Mouse (Mus musculus) MEL (cell line): ENCODE data around the gene Usp25. TPM values are rescaled to one million over a fixed set of nuclear protein-coding genes. Genes with fewer than 3 reads are reported as not detected.

Experiments
- DNase-seq: peaks from one replicate; pipeline ENCODE4 v3.0.0; 2011; ENCODE audit warnings: low read depth, low spot score
- H3K27ac ChIP-seq: 2 replicates; pipeline ENCODE4 v1.5.1; 2012; ENCODE audit warnings: low read depth, mild to moderate bottlenecking, control low read depth, low read length, moderate library complexity; ENCODE audit not compliant: control insufficient read depth
- H3K27me3 ChIP-seq, 2 experiments: fragments of 150-350 bp in 1 of 2; sonication (generic) in 1 of 2; 2 replicates each; pipeline ENCODE4 v1.6.1; 2012; ENCODE audit warnings: low read length in 2 of 2, mild to moderate bottlenecking in 2 of 2, improper control_type of control experiment in 1 of 2, moderate library complexity in 1 of 2; ENCODE audit not compliant: insufficient read depth in 2 of 2, control insufficient read depth in 1 of 2
- H3K36me3 ChIP-seq, 2 experiments: 2 replicates each; pipeline ENCODE4 v1.6.1; 2012 to 2014; ENCODE audit warnings: low read length in 2 of 2, improper control_type of control experiment in 1 of 2, inconsistent platforms in 1 of 2, mild to moderate bottlenecking in 1 of 2; ENCODE audit not compliant: insufficient read depth in 2 of 2, control insufficient read depth in 1 of 2
- H3K4me1 ChIP-seq, 2 experiments: fragments of 150-350 bp in 1 of 2; sonication (generic) in 1 of 2; 2 replicates each; pipeline ENCODE4 v1.6.1; 2012; ENCODE audit warnings: low read length in 2 of 2, improper control_type of control experiment in 1 of 2, mild to moderate bottlenecking in 1 of 2; ENCODE audit not compliant: insufficient read depth in 2 of 2, control insufficient read depth in 1 of 2
- H3K4me3 ChIP-seq, 2 experiments: fragments of 150-350 bp in 1 of 2; sonication (generic) in 1 of 2; 2 replicates each; pipeline ENCODE4 v1.5.1; 2012; ENCODE audit warnings: low read depth in 2 of 2, low read length in 2 of 2, mild to moderate bottlenecking in 2 of 2, moderate library complexity in 2 of 2, control low read depth in 1 of 2, improper control_type of control experiment in 1 of 2; ENCODE audit not compliant: control insufficient read depth in 1 of 2, insufficient read depth in 1 of 2
- H3K79me2 ChIP-seq: 2 replicates; pipeline ENCODE4 v1.6.1; 2012; ENCODE audit warnings: mild to moderate bottlenecking, low read length, moderate library complexity; ENCODE audit not compliant: control insufficient read depth, poor library complexity, insufficient read depth
- H3K9ac ChIP-seq: 2 replicates; pipeline ENCODE4 v1.6.1; 2012; ENCODE audit warnings: low read depth, mild to moderate bottlenecking, control low read depth, low read length, moderate library complexity; ENCODE audit not compliant: control insufficient read depth, poor library complexity, severe bottlenecking
- H3K9me3 ChIP-seq: fragments of 150-350 bp; sonication (generic); replicated peaks from 2 replicates; pipeline ENCODE4 v1.6.1; 2012; ENCODE audit warnings: mild to moderate bottlenecking, low read length, improper control_type of control experiment, moderate library complexity; ENCODE audit not compliant: insufficient read depth
- CHD1 ChIP-seq: IDR thresholded peaks from 2 replicates; pipeline ENCODE4 v1.6.1; 2012; ENCODE audit warnings: low read depth, mild to moderate bottlenecking, inconsistent platforms, low read length, improper control_type of control experiment
- EP300 ChIP-seq, 2 experiments: IDR thresholded peaks; 2 replicates each; pipeline ENCODE4 v1.6.1; 2011; ENCODE audit warnings: improper control_type of control experiment in 2 of 2, low read length in 2 of 2, low read depth in 1 of 2, mild to moderate bottlenecking in 1 of 2
- ETS1 ChIP-seq: IDR thresholded peaks from 2 replicates; pipeline ENCODE4 v1.6.1; 2012; ENCODE audit warnings: low read depth, mild to moderate bottlenecking, inconsistent platforms, low read length, improper control_type of control experiment, moderate library complexity
- GATA1 ChIP-seq: IDR thresholded peaks from 2 replicates; pipeline ENCODE4 v1.6.1; 2011; ENCODE audit warnings: low read depth, low read length, improper control_type of control experiment
- JUND ChIP-seq: IDR thresholded peaks from 2 replicates; pipeline ENCODE4 v1.6.1; 2011; ENCODE audit warnings: low read depth, mild to moderate bottlenecking, improper control_type of control experiment, low read length
- MYB ChIP-seq: IDR thresholded peaks from 2 replicates; pipeline ENCODE4 v1.6.1; 2011; ENCODE audit warnings: mild to moderate bottlenecking, low read depth, low read length, improper control_type of control experiment
- POLR2AphosphoS5 ChIP-seq: IDR thresholded peaks from 2 replicates; pipeline ENCODE4 v1.6.1; 2012; ENCODE audit warnings: low read depth, borderline replicate concordance, mild to moderate bottlenecking, inconsistent platforms, low read length, moderate library complexity, mixed read lengths
- RCOR1 ChIP-seq: IDR thresholded peaks from 2 replicates; pipeline ENCODE4 v1.6.1; 2012; ENCODE audit warnings: low read depth, mild to moderate bottlenecking, inconsistent platforms, low read length, improper control_type of control experiment
- USF1 ChIP-seq: IDR thresholded peaks from 2 replicates; pipeline ENCODE4 v1.6.1; 2014; ENCODE audit warnings: low read depth, mild to moderate bottlenecking, inconsistent platforms, low read length, improper control_type of control experiment, moderate library complexity
- USF2 ChIP-seq, 2 experiments: IDR thresholded peaks; 2 replicates each; pipeline ENCODE4 v1.6.1; 2011 to 2012; ENCODE audit warnings: improper control_type of control experiment in 2 of 2, low read length in 2 of 2, borderline replicate concordance in 1 of 2, inconsistent platforms in 1 of 2, low read depth in 1 of 2, mild to moderate bottlenecking in 1 of 2; ENCODE audit not compliant: insufficient read depth in 1 of 2
- ZNF384 ChIP-seq: IDR thresholded peaks from 2 replicates; pipeline ENCODE4 v1.6.1; 2012; ENCODE audit warnings: low read depth, mild to moderate bottlenecking, inconsistent platforms, low read length, improper control_type of control experiment
- polyA plus RNA-seq, 2 experiments: library from polyadenylated mRNA; stranded (reverse) in 1 of 2; unstranded in 1 of 2; fragments of >175 nt in 1 of 2; fragments of >200 nt in 1 of 2; gene quantifications; 2 replicates each; pipeline versions ENCODE4 v1.2.1 to v1.2.4; 2012; ENCODE audit warnings: low replicate concordance in 2 of 2, low read depth in 1 of 2; ENCODE audit not compliant: insufficient read length in 2 of 2, insufficient read depth in 1 of 2, missing spikeins in 1 of 2
- total RNA-seq: library from RNA; depleted of rRNA; stranded (reverse); fragments of 300-350 nt; gene quantifications from 2 replicates; pipeline ENCODE4 v1.2.3, GENCODE M21; 2012

Usp25 gene
- total and polyA plus RNA-seq, 3 experiments: 43.0 to 45.6 TPM; not detected in 1

GRCm38 (mm10) chr16:76987711-76988110 is 25.8 kb upstream of the Usp25 start:
- Histone ChIP-seq H3K9me3 (no peaks in the 10 kb centered on the region), H3K36me3 (no peaks in the 10 kb centered on the region), H3K4me1 (no peaks in the 10 kb centered on the region), H3K27me3 (peaks cover 0 to 1% of the 10 kb centered on the region in 2 experiments; a peak in 1 of 4 replicates), H3K4me3 (no peak overlapping the region), H3K79me2 (no peaks in the 10 kb centered on the region), H3K27ac (no peak overlapping the region), H3K9ac (no peak overlapping the region)
- DNase-seq: no peak
- TF ChIP-seq ETS1: no peak
- TF ChIP-seq MYB: no peak
- TF ChIP-seq GATA1: no peak
- no peak for TF ChIP-seq ZNF384

GRCm38 (mm10) chr16:77003900-77004299 is 9.6 kb upstream of the Usp25 start:
- no peak for TF ChIP-seq USF2 (IDR thresholded peaks at IDR 0.05; ENCODE audit: borderline replicate concordance in 1 of 2, insufficient read depth in 1 of 2, low read depth in 1 of 2, low read length in 2 of 2)
- TF ChIP-seq GATA1: no peak
- no peak for TF ChIP-seq JUND
- TF ChIP-seq POLR2AphosphoS5: no peak
- TF ChIP-seq RCOR1: no peak
- TF ChIP-seq ZNF384: no peak
- no peak for TF ChIP-seq EP300 (IDR thresholded peaks at IDR 0.05; ENCODE audit: low read depth in 1 of 2, low read length in 2 of 2)
- H3K4me3 ChIP-seq: no peak overlapping the region
- no peak overlapping the region for H3K27ac ChIP-seq
- no peak overlapping the region for H3K9ac ChIP-seq
- H3K36me3 ChIP-seq: peaks cover 0 to 2% of the 10 kb centered on the region in 2 experiments; a peak in 2 of 4 replicates
- no peaks in the 10 kb centered on the region for H3K9me3 ChIP-seq
- peaks cover 0 to 1% of the 10 kb centered on the region in 2 experiments; a peak in 2 of 4 replicates for H3K4me1 ChIP-seq
- H3K27me3 ChIP-seq: no peaks in the 10 kb centered on the region; a peak in 1 of 4 replicates
- no peak for DNase-seq
- H3K79me2 ChIP-seq: no peaks in the 10 kb centered on the region

DNA sequence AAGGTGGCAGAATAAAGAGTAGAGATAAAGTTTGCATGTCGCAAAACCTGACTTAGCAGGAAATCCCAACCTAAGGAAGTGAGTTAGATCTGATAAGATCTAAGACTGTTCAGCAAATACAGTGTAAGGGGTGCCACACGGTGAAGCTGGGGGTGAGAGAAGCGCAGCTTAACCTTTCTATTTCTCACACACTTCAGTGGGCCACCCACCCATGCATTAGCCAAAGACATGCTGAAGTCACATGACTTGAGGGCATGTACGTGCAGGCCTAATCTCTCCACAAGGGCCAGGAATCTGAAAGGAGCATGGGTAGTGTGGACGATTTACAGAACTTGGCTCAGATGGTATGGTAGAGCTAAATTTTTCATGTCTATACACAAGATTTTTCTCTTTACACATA is 4.3 kb upstream of the Usp25 start:
- peak; percentile 12 for DNase-seq
- Histone ChIP-seq H3K27me3 (no peaks in the 10 kb centered on the region), H3K27ac (no peak overlapping the region), H3K4me1 (peaks cover 0 to 5% of the 10 kb centered on the region in 2 experiments; a peak in 3 of 4 replicates), H3K36me3 (peaks cover 0 to 7% of the 10 kb centered on the region in 2 experiments; a peak in 2 of 4 replicates), H3K79me2 (peaks cover 6% of the 10 kb centered on the region)
- TF ChIP-seq CHD1 (no peak), USF1 (peak; percentile 54; the same call in 1 of the 2 replicates), GATA1 (0 out of 2 replicates have a peak, but pooled peaks have one; percentile 18)
- TF ChIP-seq, all 39 proteins: peak for 2
- H3K4me3 ChIP-seq: no peak overlapping the region
- no peak overlapping the region for H3K9ac ChIP-seq
- H3K9me3 ChIP-seq: no peaks in the 10 kb centered on the region
